ENCODE assay signal across 9 mouse cellular contexts in the genomic region with DNA sequence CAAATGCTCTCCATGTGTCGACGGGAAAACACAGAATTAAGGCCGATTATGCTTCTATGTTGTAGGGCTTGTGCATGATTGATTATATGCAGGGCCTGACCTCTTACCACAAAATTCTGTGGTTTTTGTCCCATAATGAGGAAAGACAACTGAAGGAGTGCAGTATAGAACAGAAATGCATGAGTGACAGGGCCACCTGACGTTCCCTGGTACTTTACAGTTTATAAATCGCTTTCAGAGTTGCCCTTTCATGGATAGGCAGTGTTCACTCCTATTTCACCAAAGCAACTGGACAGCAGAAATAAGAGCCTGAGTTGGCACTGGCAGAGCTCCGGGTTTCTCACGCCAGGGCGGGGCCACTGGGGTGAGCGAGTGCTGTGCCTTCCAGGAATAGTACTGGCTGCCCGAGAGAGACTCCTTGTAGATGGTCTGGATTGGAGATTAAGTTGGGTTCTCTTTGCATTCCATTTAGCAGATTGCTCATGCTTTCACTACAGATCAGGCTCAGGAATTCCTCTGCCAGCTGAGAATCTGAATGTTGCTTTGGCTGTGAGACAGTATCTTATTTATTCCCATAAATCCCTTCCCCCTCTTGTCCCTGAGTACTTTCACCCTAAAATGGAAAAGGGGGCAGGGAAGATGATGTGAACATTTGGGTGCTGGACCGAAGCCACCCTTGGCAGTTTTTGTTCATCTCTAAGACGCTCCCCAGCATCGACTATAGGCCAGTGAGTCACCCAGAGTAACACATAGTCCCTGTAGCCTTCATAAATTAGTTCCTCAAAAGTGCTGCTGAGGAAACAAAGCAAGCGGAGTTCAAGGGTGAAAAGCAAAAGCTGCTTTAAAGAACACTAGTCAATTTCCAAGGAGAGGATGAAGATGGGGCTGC.
DNase-seq lines count a peak whose midpoint lies in the region; ATAC-seq and TF ChIP-seq lines count a peak whose summit lies in the region.
"Had no signal": no experiment of that assay in that cellular context is flagged by ENCODE, and none has a peak within 500 bp of the region (broad histone marks: within the 10 kb centered on the region; RNA-seq: fewer than 3 reads in every experiment).

No protein-coding gene starts in this region.

- H3K27ac ChIP-seq in heart, embryonic 13.5 days (replicated peaks), result peak overlapping the region; percentile 37
- H3K27ac ChIP-seq in stomach, postnatal 0 days (replicated peaks), result no peak overlapping the region
- H3K27ac ChIP-seq in thymus, adult 2 months (ENCODE audit: control insufficient read depth, insufficient read depth, low read length), result no peak overlapping the region
- H3K27ac ChIP-seq: midbrain, embryonic 12.5 days had no signal

- H3K9me3 ChIP-seq in heart, embryonic 13.5 days, result no peaks in the 10 kb centered on the region
- H3K9me3 ChIP-seq in stomach, postnatal 0 days (ENCODE audit: control insufficient read depth, low read length), result no peaks in the 10 kb centered on the region
- H3K9me3 ChIP-seq: midbrain, embryonic 12.5 days had no signal

- no peak overlapping the region for H3K4me3 ChIP-seq in heart, embryonic 13.5 days
- H3K4me3 ChIP-seq in stomach, postnatal 0 days (ENCODE audit: low read depth, low read length), result no peak overlapping the region
- H3K4me3 ChIP-seq in thymus, adult 2 months (ENCODE audit: control insufficient read depth, insufficient read depth, low read length), result no peak overlapping the region
- H3K4me3 ChIP-seq: midbrain, embryonic 12.5 days had no signal

- peaks cover 44% of the 10 kb centered on the region for H3K4me1 ChIP-seq in heart, embryonic 13.5 days
- H3K4me1 ChIP-seq in stomach, postnatal 0 days (replicated peaks; ENCODE audit: control insufficient read depth, insufficient read depth), result no peaks in the 10 kb centered on the region
- no peaks in the 10 kb centered on the region for H3K4me1 ChIP-seq in thymus, adult 2 months (replicated peaks; ENCODE audit: control insufficient read depth, insufficient read depth, low read length)

- TF ChIP-seq EP300 in stomach, postnatal 0 days (optimal IDR thresholded peaks at IDR 0.05), result no peak

- H3K27me3 ChIP-seq in heart, embryonic 13.5 days (replicated peaks), result peaks cover 12% of the 10 kb centered on the region
- no peaks in the 10 kb centered on the region for H3K27me3 ChIP-seq in stomach, postnatal 0 days (ENCODE audit: control insufficient read depth, insufficient read depth, low read length)
- no peaks in the 10 kb centered on the region for H3K27me3 ChIP-seq in thymus, adult 2 months (ENCODE audit: control insufficient read depth, insufficient read depth, low read length)

- H3K9ac ChIP-seq in heart, embryonic 13.5 days, result no peak overlapping the region
- no peak overlapping the region for H3K9ac ChIP-seq in stomach, postnatal 0 days (ENCODE audit: low read length)
- H3K9ac ChIP-seq: midbrain, embryonic 12.5 days had no signal

- no peak overlapping the region for H3K4me2 ChIP-seq in heart, embryonic 13.5 days
- H3K4me2 ChIP-seq in stomach, postnatal 0 days (replicated peaks; ENCODE audit: low read depth), result no peak overlapping the region
- H3K4me2 ChIP-seq: midbrain, embryonic 12.5 days had no signal

- peak; percentile 5 for DNase-seq in cerebellum, adult 11 months
- peak; percentile 3 for DNase-seq in urinary bladder, postnatal 14 days (ENCODE audit: low spot score)
- DNase-seq in urinary bladder, postnatal 4 days (ENCODE audit: low spot score in 2 of 2), result no peak
- DNase-seq in stomach, postnatal 0 days (ENCODE audit: low spot score), result peak; percentile 27
- no peak for DNase-seq in thymus, adult 2 months
- DNase-seq in left cerebral cortex, postnatal 36 days (ENCODE audit: low spot score in 2 of 2), result no peak

- no peak for ATAC-seq in cerebellum, adult (ENCODE audit: insufficient number of reproducible peaks, low FRiP score, low TSS enrichment)
- ATAC-seq in heart, embryonic 13.5 days (ENCODE audit: extremely low read depth, insufficient number of reproducible peaks, low FRiP score, low TSS enrichment), result no peak
- ATAC-seq in stomach, postnatal 0 days (ENCODE audit: low FRiP score, low TSS enrichment), result no peak

- no peak for TF ChIP-seq POLR2A in thymus, adult 2 months (IDR thresholded peaks at IDR 0.05; ENCODE audit: control insufficient read depth, extremely low read depth, insufficient read depth, low read length, poor library complexity)

- 52% methylated on average over 14 of the region's 14 CpGs for WGBS in heart, embryonic 13.5 days
- WGBS in stomach, postnatal 0 days, result 50% methylated on average over 14 of the region's 14 CpGs
- 94% methylated on average over 14 of the region's 14 CpGs for WGBS in thymus, adult 2 months

- intact Hi-C loops in left cerebral cortex, postnatal 36 days (cut with DNase I), result loop anchor here (10.0 kb wide), 1 partner anchor 125 kb away; no protein-coding TSS in a partner anchor

- TF ChIP-seq CTCF in stomach, postnatal 0 days (IDR thresholded peaks at IDR 0.05; ENCODE audit: low read depth), result no peak
- no peak for TF ChIP-seq CTCF in thymus, adult 2 months (IDR thresholded peaks at IDR 0.05; ENCODE audit: borderline replicate concordance, control insufficient read depth, extremely low read depth, insufficient read depth, low read length, poor library complexity)

- 0 out of 2 replicates have a peak, but pooled peaks cover 4% of the 10 kb centered on the region for H3K36me3 ChIP-seq in heart, embryonic 13.5 days
- no peaks in the 10 kb centered on the region for H3K36me3 ChIP-seq in stomach, postnatal 0 days (ENCODE audit: control insufficient read depth, insufficient read depth, low read length)
- no peaks in the 10 kb centered on the region for H3K36me3 ChIP-seq in thymus, adult 2 months (ENCODE audit: control insufficient read depth, insufficient read depth, low read length)
- H3K36me3 ChIP-seq: midbrain, embryonic 12.5 days had no signal

Comparison
In these comparisons a context has a peak if more than half of its experiments do, and no peak if none do; other contexts are left out.
1. DNase-seq: peak in cerebellum, adult 11 months (single experiment), urinary bladder, postnatal 14 days (single experiment) and stomach, postnatal 0 days (single experiment); none in urinary bladder, postnatal 4 days (0 of 2), thymus, adult 2 months (single experiment) and left cerebral cortex, postnatal 36 days (0 of 2).